Mouse (Mus musculus) pancreas, adult 10 weeks (tissue): ENCODE data around the gene Krtap9-3. TPM values are rescaled to one million over a fixed set of nuclear protein-coding genes. Genes with fewer than 3 reads are reported as not detected.

Source experiments
- polyA plus RNA-seq: library from polyadenylated mRNA; stranded (reverse); fragments of 350-450 nt; fragmentation: Illumina TruSeq; extraction: RNeasy Lipid Tissue Mini Kit (QIAGEN cat#74804); gene quantifications from one replicate; pipeline ENCODE4 v1.2.3, GENCODE M21; 2015; ENCODE audit warnings: low read depth, low replicate concordance; ENCODE audit not compliant: insufficient read depth

The Krtap9-3 gene
- not detected for polyA plus RNA-seq

GRCm38 (mm10) chr11:99597742-99598141, at the start of gene Krtap9-3:
TSS of gene Krtap9-3 (minus strand) at chr11:99598105.

GRCm38 (mm10) chr11:99643635-99644139, 45.8 kb upstream of the Krtap9-3 start, which contains the start of gene Krtap4-7:
TSS of gene Krtap4-7 (minus strand) at chr11:99644089.

GRCm38 (mm10) chr11:99634653-99635134, 36.8 kb upstream of the Krtap9-3 start, which contains the start of gene Krtap4-2:
TSS of gene Krtap4-2 (minus strand) at chr11:99635084.

GRCm38 (mm10) chr11:99628138-99628537, 30.2 kb upstream of the Krtap9-3 start, which contains the start of gene Krtap4-1:
TSS of gene Krtap4-1 (minus strand) at chr11:99628238.

GRCm38 (mm10) chr11:99620335-99620734, 22.4 kb upstream of the Krtap9-3 start, which contains the start of gene Gm11562:
TSS of gene Gm11562 (minus strand) at chr11:99620435.

GRCm38 (mm10) chr11:99614796-99615363, 17.0 kb upstream of the Krtap9-3 start, which contains the start of gene Krtap2-4:
TSS of gene Krtap2-4 (minus strand) at chr11:99614846.

GRCm38 (mm10) chr11:99610089-99610488, 12.2 kb upstream of the Krtap9-3 start, which contains the start of gene Gm11937:
TSS of gene Gm11937 (minus strand) at chr11:99610189.

GRCm38 (mm10) chr11:99603208-99603607, 5.3 kb upstream of the Krtap9-3 start, which contains the start of gene Gm11938:
TSS of gene Gm11938 (minus strand) at chr11:99603308.

GRCm38 (mm10) chr11:99590981-99591380, 6.9 kb downstream of the Krtap9-3 start, which contains the start of gene Krtap1-3:
TSS of gene Krtap1-3 (minus strand) at chr11:99591339.

GRCm38 (mm10) chr11:99583245-99583704, 14.6 kb downstream of the Krtap9-3 start, which contains the start of gene Krtap1-4:
TSS of gene Krtap1-4 (minus strand) at chr11:99583654.

GRCm38 (mm10) chr11:99580636-99581035, 17.3 kb downstream of the Krtap9-3 start, which contains the start of gene Krtap1-5:
TSS of gene Krtap1-5 (minus strand) at chr11:99581016.

GRCm38 (mm10) chr11:99566530-99566929, 31.4 kb downstream of the Krtap9-3 start, which contains the start of gene Krtap3-1:
TSS of gene Krtap3-1 (minus strand) at chr11:99566630.

GRCm38 (mm10) chr11:99559366-99559765, 38.5 kb downstream of the Krtap9-3 start, which contains the start of gene Gm11939:
TSS of gene Gm11939 (minus strand) at chr11:99559466.

GRCm38 (mm10) chr11:99556753-99557152, 41.2 kb downstream of the Krtap9-3 start, which contains the start of gene Krtap3-2:
TSS of gene Krtap3-2 (minus strand) at chr11:99556853.

GRCm38 (mm10) chr11:99550765-99551164, 47.1 kb downstream of the Krtap9-3 start, which contains the start of gene Krtap3-3:
TSS of gene Krtap3-3 (minus strand) at chr11:99550865.

Other genes starting within 250 kb of the Krtap9-3 start
- gene Krt27, start 247.0 kb downstream of the Krtap9-3 start, polyA plus RNA-seq, result not detected
- not detected for gene Krt28, start 223.2 kb downstream of the Krtap9-3 start, polyA plus RNA-seq
- gene Krt10, start 208.7 kb downstream of the Krtap9-3 start, polyA plus RNA-seq, result 3.7 TPM
- gene Krt12, start 175.8 kb downstream of the Krtap9-3 start, polyA plus RNA-seq, result not detected
- gene Krt20, start 160.0 kb downstream of the Krtap9-3 start, polyA plus RNA-seq, result not detected
- 2.0 TPM for gene Krt23, start 105.0 kb downstream of the Krtap9-3 start, polyA plus RNA-seq
- not detected for gene Krt39, start 76.8 kb downstream of the Krtap9-3 start, polyA plus RNA-seq
- gene Krt40, start 54.9 kb downstream of the Krtap9-3 start, polyA plus RNA-seq, result not detected
- not detected for gene Krtap3-3, start 47.2 kb downstream of the Krtap9-3 start, polyA plus RNA-seq
- not detected for gene Krtap3-2, start 41.3 kb downstream of the Krtap9-3 start, polyA plus RNA-seq
- not detected for gene Gm11939, start 38.6 kb downstream of the Krtap9-3 start, polyA plus RNA-seq
- gene Krtap3-1, start 31.5 kb downstream of the Krtap9-3 start, polyA plus RNA-seq, result not detected
- gene Krtap1-5, start 17.1 kb downstream of the Krtap9-3 start, polyA plus RNA-seq, result not detected
- not detected for gene Krtap1-4, start 14.5 kb downstream of the Krtap9-3 start, polyA plus RNA-seq
- not detected for gene Krtap1-3, start 6.8 kb downstream of the Krtap9-3 start, polyA plus RNA-seq
- gene Gm11938, start 5.2 kb upstream of the Krtap9-3 start, polyA plus RNA-seq, result not detected
- not detected for gene Gm11937, start 12.1 kb upstream of the Krtap9-3 start, polyA plus RNA-seq
- not detected for gene Krtap2-4, start 16.7 kb upstream of the Krtap9-3 start, polyA plus RNA-seq
- not detected for gene Gm11562, start 22.3 kb upstream of the Krtap9-3 start, polyA plus RNA-seq
- gene Krtap4-1, start 30.1 kb upstream of the Krtap9-3 start, polyA plus RNA-seq, result not detected
- gene Krtap4-2, start 37.0 kb upstream of the Krtap9-3 start, polyA plus RNA-seq, result not detected
- gene Krtap4-7, start 46.0 kb upstream of the Krtap9-3 start, polyA plus RNA-seq, result not detected
- gene Gm11555, start 52.1 kb upstream of the Krtap9-3 start, polyA plus RNA-seq, result not detected
- not detected for gene Gm11563, start 60.9 kb upstream of the Krtap9-3 start, polyA plus RNA-seq
- not detected for gene Krtap4-6, start 67.9 kb upstream of the Krtap9-3 start, polyA plus RNA-seq
- gene Gm14190, start 92.6 kb upstream of the Krtap9-3 start, polyA plus RNA-seq, result not detected
- not detected for gene Gm14180, start 136.2 kb upstream of the Krtap9-3 start, polyA plus RNA-seq
- not detected for gene Gm11595, start 174.8 kb upstream of the Krtap9-3 start, polyA plus RNA-seq
- gene Krtap4-8, start 182.6 kb upstream of the Krtap9-3 start, polyA plus RNA-seq, result not detected
- not detected for gene Krtap4-9, start 187.1 kb upstream of the Krtap9-3 start, polyA plus RNA-seq
- gene Gm11596, start 195.4 kb upstream of the Krtap9-3 start, polyA plus RNA-seq, result not detected
- gene Gm11569, start 200.8 kb upstream of the Krtap9-3 start, polyA plus RNA-seq, result not detected
- gene Gm11554, start 206.3 kb upstream of the Krtap9-3 start, polyA plus RNA-seq, result not detected
- gene Krtap4-13, start 211.8 kb upstream of the Krtap9-3 start, polyA plus RNA-seq, result not detected
- not detected for gene Gm11564, start 217.6 kb upstream of the Krtap9-3 start, polyA plus RNA-seq
- not detected for gene 2300003K06Rik, start 240.0 kb upstream of the Krtap9-3 start, polyA plus RNA-seq